Mouse (Mus musculus): ENCODE data around the gene Utp14b.

DNA sequence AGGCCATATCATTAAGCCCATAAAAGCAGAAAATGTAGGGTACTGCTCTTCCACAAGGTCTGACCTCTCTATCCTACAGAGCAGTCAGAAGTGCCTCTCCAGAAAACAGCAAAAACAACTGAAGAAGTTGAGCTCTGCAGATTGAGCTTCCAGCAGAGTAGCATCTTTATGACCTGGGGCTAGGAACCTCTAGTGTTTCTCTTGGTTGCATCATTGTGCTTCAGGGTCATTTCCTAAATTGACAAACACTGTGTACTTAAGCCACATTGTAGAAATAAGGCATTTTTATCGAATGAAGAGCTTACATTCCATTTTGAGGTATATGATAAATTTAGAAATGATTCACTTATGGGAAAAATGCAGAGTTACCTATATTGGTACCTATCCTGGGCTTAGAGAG is 8.7 kb downstream of the Utp14b start:
- TF ChIP-seq TBP (IDR thresholded peaks at IDR 0.05; ENCODE audit: low read depth, low read length) (no peak), POLR2A (IDR thresholded peaks at IDR 0.05; ENCODE audit: control insufficient read depth in 1 of 2, insufficient read depth in 1 of 2, low read depth in 1 of 2, low read length in 2 of 2, poor library complexity in 1 of 2) (no peak)

Measured in MEL (cell line).